Comparison of ENCODE assay signal across 15 mouse cellular contexts in genomic region chr13:52046700-52047099, GRCm38 (mm10).
DNase-seq lines count a peak whose midpoint lies in the region; ATAC-seq and TF ChIP-seq lines count a peak whose summit lies in the region.
"Had no signal": no experiment of that assay in that cellular context is flagged by ENCODE, and none has a peak within 500 bp of the region (broad histone marks: within the 10 kb centered on the region; RNA-seq: fewer than 3 reads in every experiment).

No protein-coding gene starts in this region.

- H3K27me3 ChIP-seq in forebrain, embryonic 15.5 days = no peaks in the 10 kb centered on the region
- H3K27me3 ChIP-seq in forebrain, embryonic 11.5 days (ENCODE audit: control insufficient read depth, insufficient read depth, low read length) = no peaks in the 10 kb centered on the region
- no peaks in the 10 kb centered on the region for H3K27me3 ChIP-seq in lung, embryonic 14.5 days (ENCODE audit: insufficient read depth, low read length)
- no peaks in the 10 kb centered on the region for H3K27me3 ChIP-seq in embryonic facial prominence, embryonic 15.5 days
- H3K27me3 ChIP-seq in heart, embryonic 16.5 days (ENCODE audit: control insufficient read depth, insufficient read depth, low read length) = no peaks in the 10 kb centered on the region
- H3K27me3 ChIP-seq: limb, embryonic 12.5 days; Patski had no signal

- no peaks in the 10 kb centered on the region for H3K36me3 ChIP-seq in forebrain, embryonic 15.5 days
- no peaks in the 10 kb centered on the region for H3K36me3 ChIP-seq in forebrain, embryonic 11.5 days (ENCODE audit: control insufficient read depth, insufficient read depth, low read length)
- H3K36me3 ChIP-seq in lung, embryonic 14.5 days (ENCODE audit: insufficient read depth) = no peaks in the 10 kb centered on the region
- H3K36me3 ChIP-seq in embryonic facial prominence, embryonic 15.5 days = no peaks in the 10 kb centered on the region
- no peaks in the 10 kb centered on the region for H3K36me3 ChIP-seq in heart, embryonic 16.5 days (ENCODE audit: control insufficient read depth, insufficient read depth)
- H3K36me3 ChIP-seq: limb, embryonic 12.5 days had no signal

- no peaks in the 10 kb centered on the region for H3K9me3 ChIP-seq in forebrain, embryonic 15.5 days
- no peaks in the 10 kb centered on the region for H3K9me3 ChIP-seq in forebrain, embryonic 11.5 days (ENCODE audit: control insufficient read depth, low read length)
- H3K9me3 ChIP-seq in lung, embryonic 14.5 days (ENCODE audit: low read depth, low read length) = no peaks in the 10 kb centered on the region
- H3K9me3 ChIP-seq in embryonic facial prominence, embryonic 15.5 days (replicated peaks) = peaks cover 3% of the 10 kb centered on the region; the same call in 1 of the 2 replicates
- H3K9me3 ChIP-seq in heart, embryonic 16.5 days (replicated peaks; ENCODE audit: control insufficient read depth, low read length) = no peaks in the 10 kb centered on the region

- peaks cover 40% of the 10 kb centered on the region for H3K4me1 ChIP-seq in forebrain, embryonic 15.5 days
- no peaks in the 10 kb centered on the region for H3K4me1 ChIP-seq in forebrain, embryonic 11.5 days (replicated peaks; ENCODE audit: control insufficient read depth, insufficient read depth, low read length)
- H3K4me1 ChIP-seq in lung, embryonic 14.5 days (ENCODE audit: insufficient read depth) = peaks cover 15% of the 10 kb centered on the region
- peaks cover 34% of the 10 kb centered on the region for H3K4me1 ChIP-seq in embryonic facial prominence, embryonic 15.5 days
- peaks cover 28% of the 10 kb centered on the region for H3K4me1 ChIP-seq in heart, embryonic 16.5 days (ENCODE audit: control insufficient read depth, insufficient read depth, low read length)

- peak overlapping the region; percentile 24; the same call in 1 of the 2 replicates for H3K27ac ChIP-seq in forebrain, embryonic 15.5 days (replicated peaks)
- no peak overlapping the region for H3K27ac ChIP-seq in forebrain, embryonic 11.5 days (ENCODE audit: low read depth, low read length)
- no peak overlapping the region for H3K27ac ChIP-seq in lung, embryonic 14.5 days (ENCODE audit: low read depth)
- 0 out of 2 replicates have a peak overlapping the region, but pooled peaks have one; percentile 39 for H3K27ac ChIP-seq in embryonic facial prominence, embryonic 15.5 days (replicated peaks)
- H3K27ac ChIP-seq in heart, embryonic 16.5 days (ENCODE audit: low read length) = peak overlapping the region; percentile 75
- H3K27ac ChIP-seq: limb, embryonic 12.5 days had no signal

- 0 out of 2 replicates have a peak, but pooled peaks have one; percentile 17 for ATAC-seq in forebrain, embryonic 15.5 days (replicated peaks)
- no peak for ATAC-seq in forebrain, embryonic 11.5 days (replicated peaks; ENCODE audit: low FRiP score)
- ATAC-seq in lung, embryonic 14.5 days (ENCODE audit: insufficient read depth) = no peak
- ATAC-seq in embryonic facial prominence, embryonic 15.5 days (ENCODE audit: insufficient number of reproducible peaks, low FRiP score, low TSS enrichment, low read depth) = no peak
- ATAC-seq in heart, embryonic 16.5 days (replicated peaks; ENCODE audit: extremely low read depth, insufficient read depth, low FRiP score) = no peak
- ATAC-seq: Patski had no signal

- TF ChIP-seq CTCF in lung, embryonic 14.5 days (IDR thresholded peaks at IDR 0.05; ENCODE audit: low read depth) = no peak

- no peak for DNase-seq in forebrain, embryonic 11.5 days (ENCODE audit: low spot score)
- DNase-seq in lung, embryonic 14.5 days = peak; percentile 32
- DNase-seq in lung, adult 18-20 months = no peak
- no peak for DNase-seq in ovary, postnatal 14 days (ENCODE audit: low spot score)
- no peak for DNase-seq in frontal cortex, postnatal 25 days (ENCODE audit: low spot score in 2 of 2)
- DNase-seq: adrenal gland, postnatal 10 days; cerebellum, adult 2 months; kidney, adult 18-20 months; layer of hippocampus, adult 9-11 months; thymus, postnatal 25 days had no signal

- no peak overlapping the region; the same call in 1 of the 2 replicates for H3K4me2 ChIP-seq in forebrain, embryonic 15.5 days (replicated peaks)
- H3K4me2 ChIP-seq in forebrain, embryonic 11.5 days (ENCODE audit: low read depth, low read length, severe bottlenecking) = no peak overlapping the region
- H3K4me2 ChIP-seq in lung, embryonic 14.5 days = peak overlapping the region; percentile 44; the same call in 1 of the 2 replicates
- H3K4me2 ChIP-seq in embryonic facial prominence, embryonic 15.5 days (replicated peaks) = no peak overlapping the region
- peak overlapping the region; percentile 43 for H3K4me2 ChIP-seq in heart, embryonic 16.5 days (ENCODE audit: low read depth, low read length)
- H3K4me2 ChIP-seq: limb, embryonic 12.5 days had no signal

- H3K9ac ChIP-seq in forebrain, embryonic 15.5 days (replicated peaks) = no peak overlapping the region
- H3K9ac ChIP-seq in forebrain, embryonic 11.5 days (ENCODE audit: low read length) = no peak overlapping the region
- H3K9ac ChIP-seq in lung, embryonic 14.5 days = no peak overlapping the region
- H3K9ac ChIP-seq in embryonic facial prominence, embryonic 15.5 days = no peak overlapping the region
- H3K9ac ChIP-seq in heart, embryonic 16.5 days (ENCODE audit: low read length) = peak overlapping the region; percentile 43; the same call in 1 of the 2 replicates
- H3K9ac ChIP-seq: limb, embryonic 12.5 days had no signal

- whole genome bisulfite sequencing in forebrain, embryonic 15.5 days = 42% methylated on average over 11 of the region's 11 CpGs
- 77% methylated on average over 11 of the region's 11 CpGs for WGBS in forebrain, embryonic 11.5 days
- WGBS in lung, embryonic 14.5 days = 35% methylated on average over 11 of the region's 11 CpGs
- WGBS in embryonic facial prominence, embryonic 15.5 days = 37% methylated on average over 11 of the region's 11 CpGs
- 42% methylated on average over 11 of the region's 11 CpGs for WGBS in heart, embryonic 16.5 days

- no peak overlapping the region for H3K4me3 ChIP-seq in forebrain, embryonic 15.5 days
- no peak overlapping the region for H3K4me3 ChIP-seq in forebrain, embryonic 11.5 days (ENCODE audit: low read depth, low read length)
- no peak overlapping the region for H3K4me3 ChIP-seq in lung, embryonic 14.5 days (ENCODE audit: low read depth, low read length)
- no peak overlapping the region for H3K4me3 ChIP-seq in embryonic facial prominence, embryonic 15.5 days (replicated peaks)
- peak overlapping the region; percentile 24; the same call in 1 of the 2 replicates for H3K4me3 ChIP-seq in heart, embryonic 16.5 days (ENCODE audit: low read length)
- H3K4me3 ChIP-seq: limb, embryonic 12.5 days had no signal

Comparison
In these comparisons a context has a peak if more than half of its experiments do, and no peak if none do; other contexts are left out.
1. H3K27ac ChIP-seq: peak in forebrain, embryonic 15.5 days (single experiment), embryonic facial prominence, embryonic 15.5 days (single experiment) and heart, embryonic 16.5 days (single experiment); none in forebrain, embryonic 11.5 days (single experiment) and lung, embryonic 14.5 days (single experiment).
2. H3K4me2 ChIP-seq: peak in lung, embryonic 14.5 days (single experiment) and heart, embryonic 16.5 days (single experiment); none in forebrain, embryonic 15.5 days (single experiment), forebrain, embryonic 11.5 days (single experiment) and embryonic facial prominence, embryonic 15.5 days (single experiment).